8 mouse cellular contexts compared by ENCODE assay signal in genomic region chr9:50800985-50801384, GRCm38 (mm10).
DNase-seq lines count a peak whose midpoint lies in the region.

No protein-coding gene starts in this region.

- DNase-seq in cerebellum, adult 11-12 months: peak; percentile 10
- no peak for DNase-seq in cerebellum, adult 11 months
- DNase-seq in ovary, postnatal 14 days (ENCODE audit: low spot score): peak; percentile 25
- no peak for DNase-seq in ovary, postnatal 10 days (ENCODE audit: low spot score)
- DNase-seq in embryo, embryonic 9.5 days (ENCODE audit: extremely low spot score): peak; percentile 33
- peak; percentile 58 to 69 for DNase-seq in kidney, postnatal 25 days
- DNase-seq in lung, postnatal 36 days: peak; percentile 83
- no peak for DNase-seq in urinary bladder, postnatal 10 days (ENCODE audit: low spot score)

Comparison
In these comparisons a context has a peak if more than half of its experiments do, and no peak if none do; other contexts are left out.
1. DNase-seq: peak in cerebellum, adult 11-12 months (single experiment), ovary, postnatal 14 days (single experiment), embryo, embryonic 9.5 days (single experiment), kidney, postnatal 25 days (2 of 2) and lung, postnatal 36 days (single experiment); none in cerebellum, adult 11 months (single experiment), ovary, postnatal 10 days (single experiment) and urinary bladder, postnatal 10 days (single experiment).